Mouse (Mus musculus): ENCODE results near the gene Htra1.

DNA sequence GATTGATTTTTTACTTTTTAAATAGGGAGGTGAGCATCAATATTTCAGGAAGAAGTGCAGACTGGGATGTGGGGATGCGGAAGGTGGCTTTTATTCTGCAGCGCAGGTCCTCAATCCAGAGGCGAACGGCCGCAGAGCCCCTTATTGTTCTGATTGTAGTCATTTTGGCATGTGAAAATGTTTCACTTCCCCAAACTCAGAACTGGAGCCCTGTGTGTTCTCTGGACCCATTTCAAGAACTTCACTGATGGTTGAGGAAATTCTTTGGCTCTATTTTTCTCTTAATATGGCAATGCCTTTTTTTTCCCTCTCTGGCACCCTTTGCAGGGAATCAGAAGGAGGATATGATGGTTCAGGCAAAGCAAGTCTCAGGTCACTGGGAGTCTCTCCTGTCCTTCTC is 33.2 kb downstream of the Htra1 start:
- TF ChIP-seq CTCF (IDR thresholded peaks at IDR 0.05; ENCODE audit: extremely low read depth, insufficient read depth, insufficient read length, insufficient replicate concordance): no peak
- TF ChIP-seq POLR2A (IDR thresholded peaks at IDR 0.05; ENCODE audit: low read depth, low read length): no peak
